In the genomic region with DNA sequence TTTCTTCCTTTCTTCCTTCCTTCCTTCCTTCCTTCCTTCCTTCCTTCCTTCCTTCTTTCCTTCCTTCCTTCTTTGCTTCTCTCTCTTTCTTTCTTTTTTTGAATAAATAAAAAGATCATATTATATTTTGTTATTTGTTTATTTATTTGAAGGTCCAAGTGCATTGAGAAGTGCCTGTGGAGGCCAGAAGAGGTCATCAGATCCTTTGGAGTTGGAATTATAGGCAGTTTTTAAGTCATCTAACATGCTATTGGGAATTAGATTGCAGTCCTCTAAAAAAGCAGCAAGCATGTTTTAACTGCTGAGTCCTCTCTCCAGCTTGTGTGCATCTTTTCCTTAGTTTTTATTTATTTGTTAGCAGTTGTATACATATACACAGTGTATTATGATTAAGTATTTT, we compare ENCODE assay signal across 14 mouse cellular contexts.
"Had no signal": no experiment of that assay in that cellular context is flagged by ENCODE, and none has a peak within 500 bp of the region (broad histone marks: within the 10 kb centered on the region; RNA-seq: fewer than 3 reads in every experiment).

No protein-coding gene starts in this region.

- H3K9me3 ChIP-seq: limb, embryonic 15.5 days; liver, embryonic 12.5 days; midbrain, embryonic 10.5 days; midbrain, embryonic 15.5 days; neural tube, embryonic 12.5 days; stomach, embryonic 15.5 days had no signal

- H3K9ac ChIP-seq: limb, embryonic 15.5 days; liver, embryonic 12.5 days; lung, embryonic 14.5 days; midbrain, embryonic 15.5 days; neural tube, embryonic 12.5 days; stomach, embryonic 15.5 days had no signal

- DNase-seq: kidney, postnatal 36 days; layer of hippocampus, adult 9-11 months; layer of hippocampus, postnatal 36 days; lung, embryonic 14.5 days; lung, postnatal 10 days; lung, postnatal 4 days; right cerebral cortex, postnatal 4 days; thymus, postnatal 36 days had no signal

- H3K36me3 ChIP-seq: limb, embryonic 15.5 days; liver, embryonic 12.5 days; midbrain, embryonic 10.5 days; midbrain, embryonic 15.5 days; neural tube, embryonic 12.5 days; stomach, embryonic 15.5 days had no signal

- H3K27ac ChIP-seq: limb, embryonic 15.5 days; liver, embryonic 12.5 days; midbrain, embryonic 10.5 days; midbrain, embryonic 15.5 days; neural tube, embryonic 12.5 days; stomach, embryonic 15.5 days had no signal

- H3K4me3 ChIP-seq: limb, embryonic 15.5 days; liver, embryonic 12.5 days; midbrain, embryonic 10.5 days; midbrain, embryonic 15.5 days; neural tube, embryonic 12.5 days; stomach, embryonic 15.5 days had no signal

- H3K4me1 ChIP-seq: stomach, embryonic 15.5 days had no signal

- H3K27me3 ChIP-seq: midbrain, embryonic 15.5 days; neural tube, embryonic 12.5 days; stomach, embryonic 15.5 days had no signal

- H3K4me2 ChIP-seq: limb, embryonic 15.5 days; liver, embryonic 12.5 days; lung, embryonic 14.5 days; midbrain, embryonic 15.5 days; neural tube, embryonic 12.5 days; stomach, embryonic 15.5 days had no signal

- ATAC-seq: liver, embryonic 12.5 days; midbrain, embryonic 15.5 days had no signal
